Mouse (Mus musculus): Measurements from ENCODE around the gene Cd7. TPM values are rescaled to one million over a fixed set of nuclear protein-coding genes. Genes with fewer than 3 reads are reported as not detected.

Cd7 gene
- total RNA-seq, 1 experiment from 2014 or later: 2.5 TPM

- no peak for ATAC-seq (replicated peaks in 1 of 2; ENCODE audit: insufficient read depth in 1 of 2, low FRiP score in 2 of 2, low TSS enrichment in 1 of 2, low read depth in 1 of 2, poor library complexity in 2 of 2, severe bottlenecking in 2 of 2)
Measured at GRCm38 (mm10) chr11:121014896-121015300, 24.3 kb downstream of the Cd7 start.

GRCm38 (mm10) chr11:121013656-121014055 lies 25.6 kb downstream of the Cd7 start:
- ATAC-seq (replicated peaks in 1 of 2; ENCODE audit: insufficient read depth in 1 of 2, low FRiP score in 2 of 2, low TSS enrichment in 1 of 2, low read depth in 1 of 2, poor library complexity in 2 of 2, severe bottlenecking in 2 of 2): no peak

GRCm38 (mm10) chr11:121010044-121010755 lies 29.0 kb downstream of the Cd7 start:
- no peak for ATAC-seq (replicated peaks in 1 of 2; ENCODE audit: insufficient read depth in 1 of 2, low FRiP score in 2 of 2, low TSS enrichment in 1 of 2, low read depth in 1 of 2, poor library complexity in 2 of 2, severe bottlenecking in 2 of 2)

GRCm38 (mm10) chr11:121006184-121006583 lies 33.0 kb downstream of the Cd7 start:
- ATAC-seq (replicated peaks in 1 of 2; ENCODE audit: insufficient read depth in 1 of 2, low FRiP score in 2 of 2, low TSS enrichment in 1 of 2, low read depth in 1 of 2, poor library complexity in 2 of 2, severe bottlenecking in 2 of 2): no peak

GRCm38 (mm10) chr11:121004281-121004680 lies 34.9 kb downstream of the Cd7 start:
- no peak for ATAC-seq (replicated peaks in 1 of 2; ENCODE audit: insufficient read depth in 1 of 2, low FRiP score in 2 of 2, low TSS enrichment in 1 of 2, low read depth in 1 of 2, poor library complexity in 2 of 2, severe bottlenecking in 2 of 2)

- ATAC-seq (replicated peaks in 1 of 2; ENCODE audit: insufficient read depth in 1 of 2, low FRiP score in 2 of 2, low TSS enrichment in 1 of 2, low read depth in 1 of 2, poor library complexity in 2 of 2, severe bottlenecking in 2 of 2): no peak
Measured at GRCm38 (mm10) chr11:121001966-121002365, 37.3 kb downstream of the Cd7 start.

- no peak for ATAC-seq (replicated peaks in 1 of 2; ENCODE audit: insufficient read depth in 1 of 2, low FRiP score in 2 of 2, low TSS enrichment in 1 of 2, low read depth in 1 of 2, poor library complexity in 2 of 2, severe bottlenecking in 2 of 2)
Measured at GRCm38 (mm10) chr11:120994741-120995140, 44.5 kb downstream of the Cd7 start.

GRCm38 (mm10) chr11:120993586-120993985 lies 45.6 kb downstream of the Cd7 start:
- ATAC-seq (replicated peaks in 1 of 2; ENCODE audit: insufficient read depth in 1 of 2, low FRiP score in 2 of 2, low TSS enrichment in 1 of 2, low read depth in 1 of 2, poor library complexity in 2 of 2, severe bottlenecking in 2 of 2): no peak

- ATAC-seq (replicated peaks in 1 of 2; ENCODE audit: insufficient read depth in 1 of 2, low FRiP score in 2 of 2, low TSS enrichment in 1 of 2, low read depth in 1 of 2, poor library complexity in 2 of 2, severe bottlenecking in 2 of 2): no peak
Measured at GRCm38 (mm10) chr11:120993080-120993479, 46.1 kb downstream of the Cd7 start.

- no peak for ATAC-seq (replicated peaks in 1 of 2; ENCODE audit: insufficient read depth in 1 of 2, low FRiP score in 2 of 2, low TSS enrichment in 1 of 2, low read depth in 1 of 2, poor library complexity in 2 of 2, severe bottlenecking in 2 of 2)
Measured at GRCm38 (mm10) chr11:120991791-120992190, 47.4 kb downstream of the Cd7 start.

- peak; percentile 60 to 73 for ATAC-seq (replicated peaks in 1 of 2; ENCODE audit: insufficient read depth in 1 of 2, low FRiP score in 2 of 2, low TSS enrichment in 1 of 2, low read depth in 1 of 2, poor library complexity in 2 of 2, severe bottlenecking in 2 of 2)
Measured at GRCm38 (mm10) chr11:120990951-120991526, 48.2 kb downstream of the Cd7 start, which contains the start of gene Csnk1d. Gene Csnk1d (minus strand): TSS chr11:120991330.

- peak in 1 of 2 experiments; percentile 30; a peak in 2 of 4 replicates for ATAC-seq (replicated peaks in 1 of 2; ENCODE audit: insufficient read depth in 1 of 2, low FRiP score in 2 of 2, low TSS enrichment in 1 of 2, low read depth in 1 of 2, poor library complexity in 2 of 2, severe bottlenecking in 2 of 2)
Measured at GRCm38 (mm10) chr11:120990126-120990781, 49.0 kb downstream of the Cd7 start.

- no peak for ATAC-seq (replicated peaks in 1 of 2; ENCODE audit: insufficient read depth in 1 of 2, low FRiP score in 2 of 2, low TSS enrichment in 1 of 2, low read depth in 1 of 2, poor library complexity in 2 of 2, severe bottlenecking in 2 of 2)
Measured at GRCm38 (mm10) chr11:120989523-120989922, 49.7 kb downstream of the Cd7 start.

GRCm38 (mm10) chr11:120988410-120988809 lies 50.8 kb downstream of the Cd7 start:
- no peak for ATAC-seq (replicated peaks in 1 of 2; ENCODE audit: insufficient read depth in 1 of 2, low FRiP score in 2 of 2, low TSS enrichment in 1 of 2, low read depth in 1 of 2, poor library complexity in 2 of 2, severe bottlenecking in 2 of 2)

GRCm38 (mm10) chr11:120987608-120988007 lies 51.6 kb downstream of the Cd7 start:
- no peak for ATAC-seq (replicated peaks in 1 of 2; ENCODE audit: insufficient read depth in 1 of 2, low FRiP score in 2 of 2, low TSS enrichment in 1 of 2, low read depth in 1 of 2, poor library complexity in 2 of 2, severe bottlenecking in 2 of 2)
